Mouse (Mus musculus): ENCODE data around the gene Pbx1. TPM values are rescaled to one million over a fixed set of nuclear protein-coding genes. Genes with fewer than 3 reads are reported as not detected.

Pbx1 gene
- total RNA-seq, 2 experiments from 2014 or later: 137 to 149 TPM

DNA sequence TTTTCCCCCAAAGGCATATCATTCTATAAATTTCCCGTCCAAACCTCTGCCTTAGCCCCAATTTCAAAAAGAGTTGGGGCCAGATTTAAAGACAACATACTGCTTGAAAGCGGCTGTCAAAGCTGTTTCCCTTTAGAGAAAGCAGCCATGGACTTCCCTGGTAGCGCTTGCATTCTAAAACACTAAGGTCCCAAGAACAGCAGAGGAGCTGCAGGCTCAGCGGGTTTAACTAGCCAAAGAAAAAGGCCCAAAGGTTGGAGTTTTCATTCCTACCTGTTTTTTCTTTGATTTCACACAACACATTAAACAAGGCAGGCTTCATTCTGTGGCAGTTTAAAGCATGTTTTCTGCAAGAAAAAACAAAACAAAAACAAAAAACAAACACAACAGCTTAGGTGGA, 4.5 kb downstream of the Pbx1 start:
- DNase-seq (ENCODE audit: low spot score in 2 of 2): no peak
- intact Hi-C loops (cut with DNase I): loop anchor here (5.0 kb wide), 1 partner anchor 45 kb away; no protein-coding TSS in a partner anchor

DNA sequence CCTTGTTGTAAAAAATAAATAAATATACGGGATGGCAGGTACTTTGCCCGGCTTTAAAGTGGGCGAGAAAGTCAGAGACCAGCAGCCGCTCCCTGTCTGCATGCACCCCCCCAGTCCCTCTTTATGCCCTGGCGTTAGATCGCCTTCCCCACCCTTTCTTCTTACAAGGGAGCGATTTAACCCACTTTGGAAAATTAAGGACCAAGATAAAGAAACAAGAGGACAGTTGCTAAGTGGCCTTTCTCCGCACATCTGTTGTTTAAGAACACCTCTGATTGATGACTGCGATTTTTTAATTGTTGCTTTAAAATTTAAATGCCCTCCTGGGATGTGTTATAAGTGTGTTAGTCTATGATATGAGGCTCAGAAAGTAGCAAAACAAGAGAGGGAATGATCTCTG, 5.2 kb downstream of the Pbx1 start:
- no peak for DNase-seq (ENCODE audit: low spot score in 2 of 2)
- intact Hi-C loops (cut with DNase I): loop anchor here (5.0 kb wide), 1 partner anchor 45 kb away; no protein-coding TSS in a partner anchor

DNA sequence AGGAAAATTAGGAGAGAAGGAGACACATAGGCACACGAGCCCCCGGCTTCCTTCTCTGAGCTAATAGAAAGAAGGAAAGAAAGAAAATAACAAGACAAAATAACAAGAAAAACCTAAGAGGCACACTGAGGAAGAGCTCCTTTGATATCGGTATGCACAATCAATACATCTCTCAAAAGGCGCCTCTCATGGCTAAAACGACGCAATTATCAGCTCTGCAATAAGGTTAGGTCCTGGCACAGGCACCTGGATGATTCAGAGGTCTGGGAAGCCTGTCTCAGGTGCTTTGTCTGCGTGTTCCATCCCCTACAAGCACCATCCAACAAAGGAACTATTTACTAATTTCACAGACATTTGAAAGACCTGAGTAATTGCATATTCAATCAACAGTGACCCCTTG, 5.8 kb downstream of the Pbx1 start:
- intact Hi-C loops (cut with DNase I): loop anchor here (5.0 kb wide), 1 partner anchor 44 kb away; no protein-coding TSS in a partner anchor
- DNase-seq (ENCODE audit: low spot score in 2 of 2): no peak

DNA sequence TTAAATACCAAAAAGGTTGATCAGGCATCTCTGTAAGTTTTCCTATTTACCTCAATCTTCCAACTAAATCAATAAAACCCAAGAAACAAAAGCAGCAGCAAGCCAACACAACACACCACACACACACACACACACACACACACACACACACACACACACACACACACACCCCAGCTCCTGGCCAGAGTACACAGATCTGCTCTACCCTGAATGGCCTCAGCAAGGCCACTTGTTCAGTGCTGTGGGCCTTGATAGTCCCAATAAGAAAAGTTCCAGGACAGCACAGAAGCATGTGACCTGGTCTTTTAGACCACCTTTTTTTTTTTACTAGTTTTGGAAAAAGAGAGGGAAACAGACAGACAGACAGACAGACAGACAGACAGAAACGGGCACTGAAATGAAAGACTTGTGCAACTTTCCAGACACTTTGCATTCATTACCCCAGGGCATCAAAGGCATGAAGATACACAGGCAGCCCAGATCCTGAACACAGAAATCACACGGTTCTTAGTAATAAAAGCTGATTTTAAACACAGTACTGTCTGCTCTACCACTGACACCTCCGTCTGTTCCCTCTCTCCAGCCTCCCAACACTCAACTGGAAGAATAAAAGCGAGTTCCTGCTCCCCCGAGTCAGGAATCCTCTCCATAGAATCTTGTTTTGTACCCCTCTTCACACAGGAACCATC, 6.9 kb downstream of the Pbx1 start:
- intact Hi-C loops (cut with DNase I): loop anchor here (5.0 kb wide), 1 partner anchor 43 kb away; no protein-coding TSS in a partner anchor
- DNase-seq (ENCODE audit: low spot score in 2 of 2): no peak

DNA sequence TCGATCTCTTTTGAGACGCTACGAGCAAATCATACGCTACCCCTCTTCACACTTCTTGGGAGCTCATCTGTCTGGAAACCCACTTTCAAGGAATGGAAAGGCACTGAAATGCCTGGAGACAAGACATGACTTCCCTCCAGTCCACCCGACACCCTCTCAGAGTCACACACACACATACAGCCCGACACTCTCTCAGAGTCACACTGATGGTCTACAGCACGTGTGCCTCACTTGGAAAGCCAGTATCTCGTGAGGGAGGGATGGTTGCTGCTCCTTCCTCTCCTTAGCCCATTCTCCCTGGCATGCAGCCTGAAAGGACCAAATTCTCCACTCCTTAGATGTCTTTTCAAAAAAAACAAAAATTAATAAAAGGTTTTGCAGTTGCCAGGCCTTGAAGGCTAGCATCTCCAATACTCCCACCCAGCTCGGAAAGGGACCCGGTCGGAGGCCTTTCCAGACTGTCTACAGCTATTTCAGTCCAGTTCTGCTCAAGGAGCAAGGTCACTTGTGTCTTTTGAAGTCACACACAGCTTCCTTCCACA, 8.6 kb downstream of the Pbx1 start:
- no peak for DNase-seq (ENCODE audit: low spot score in 2 of 2)
- intact Hi-C loops (cut with DNase I): no loop called here

DNA sequence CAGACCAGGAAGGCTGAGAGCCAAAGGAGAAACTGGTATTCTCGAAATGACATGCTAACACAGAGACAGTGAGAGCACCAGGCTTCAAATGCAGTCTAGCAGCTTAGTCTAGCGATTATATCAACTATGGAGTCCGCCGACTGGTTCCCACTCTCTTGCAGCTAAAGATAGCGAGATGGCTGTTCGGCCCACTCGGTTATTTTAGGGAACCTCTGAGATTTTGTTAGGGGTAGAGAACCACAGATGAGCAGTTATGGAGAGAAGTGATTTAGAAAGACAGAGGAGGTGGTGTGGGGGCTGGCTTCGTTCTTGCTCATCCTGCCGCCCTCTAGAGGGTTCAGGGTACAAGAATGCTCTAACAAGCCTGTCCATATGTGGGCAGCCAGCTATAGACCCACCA, 13.2 kb downstream of the Pbx1 start:
- intact Hi-C loops (cut with DNase I): no loop called here
- DNase-seq (ENCODE audit: low spot score in 2 of 2): peak; percentile 66 to 74

DNA sequence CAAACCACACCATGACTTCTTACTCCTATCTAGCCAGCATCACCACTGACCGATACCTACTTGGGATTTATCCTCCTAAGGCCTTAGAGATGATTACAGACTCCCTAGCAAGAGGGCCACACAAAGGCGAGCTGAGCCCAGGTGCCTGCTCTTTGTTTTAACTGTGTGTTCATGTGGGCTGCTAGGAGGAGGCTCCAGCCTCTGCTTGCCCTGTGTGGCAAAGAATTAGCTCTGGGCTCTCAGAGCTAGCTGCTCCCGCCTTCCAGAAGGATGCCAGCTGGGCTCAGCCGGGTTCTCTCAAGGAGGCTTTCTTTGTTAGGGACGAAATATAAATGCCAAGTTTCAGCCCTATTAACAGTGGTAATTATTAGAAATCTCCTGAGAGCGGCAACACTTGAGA, 14.4 kb downstream of the Pbx1 start:
- DNase-seq (ENCODE audit: low spot score in 2 of 2): no peak
- intact Hi-C loops (cut with DNase I): no loop called here

DNA sequence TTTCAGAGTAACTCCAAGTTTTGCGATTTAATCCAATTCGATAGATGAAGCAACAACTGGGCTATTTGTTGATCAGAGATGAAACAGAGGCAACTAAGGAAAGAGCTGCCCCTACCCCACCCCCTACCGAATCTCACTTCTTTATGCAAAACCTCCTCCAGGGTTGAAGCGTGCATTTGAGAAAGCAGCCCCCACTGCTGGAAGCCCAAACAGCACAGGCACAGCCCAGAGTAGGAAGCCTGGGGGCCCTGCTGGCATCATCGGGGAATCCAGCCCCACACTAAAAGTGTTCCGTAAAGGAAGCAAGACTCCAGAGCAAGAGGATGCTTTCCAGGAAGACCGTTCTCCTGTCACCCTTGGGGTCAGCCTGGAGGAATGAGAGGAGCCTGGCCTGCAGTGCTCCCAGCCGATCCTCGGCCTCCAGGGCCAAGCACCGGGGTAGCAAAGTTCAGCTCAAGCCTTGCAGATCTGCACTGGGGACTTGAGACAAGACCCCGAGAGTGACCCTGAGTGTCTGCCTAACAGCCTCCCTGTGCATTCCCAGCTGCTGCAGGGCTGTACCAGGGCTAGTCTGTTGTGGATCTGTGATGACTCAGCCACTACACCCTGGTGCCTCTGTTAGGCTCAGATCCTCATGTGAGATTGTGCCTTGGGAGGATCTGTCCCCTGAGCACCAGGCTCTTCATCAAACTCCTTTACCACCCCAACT, 15.2 kb downstream of the Pbx1 start:
- intact Hi-C loops (cut with DNase I): no loop called here
- DNase-seq (ENCODE audit: low spot score in 2 of 2): no peak

DNA sequence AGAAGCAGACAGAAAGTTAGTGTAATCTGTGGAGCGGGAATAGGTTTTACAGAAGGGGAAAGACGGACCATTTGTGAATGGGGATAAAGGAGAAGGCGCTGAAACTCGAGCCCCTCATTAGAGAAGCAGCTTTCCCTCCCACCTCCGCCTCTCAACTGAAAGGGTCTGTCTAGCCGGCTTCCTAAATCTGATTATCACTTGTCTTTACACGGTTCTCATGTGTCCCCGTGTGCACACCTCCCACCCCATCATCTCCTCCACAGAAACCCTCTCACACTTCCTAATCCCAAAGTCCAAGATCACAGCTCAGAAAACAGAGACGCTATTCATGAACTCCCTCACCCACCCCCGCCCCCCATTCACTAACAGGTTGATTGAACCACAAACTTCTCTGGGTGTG, 21.5 kb downstream of the Pbx1 start:
- DNase-seq (ENCODE audit: low spot score in 2 of 2): no peak
- intact Hi-C loops (cut with DNase I): no loop called here

DNA sequence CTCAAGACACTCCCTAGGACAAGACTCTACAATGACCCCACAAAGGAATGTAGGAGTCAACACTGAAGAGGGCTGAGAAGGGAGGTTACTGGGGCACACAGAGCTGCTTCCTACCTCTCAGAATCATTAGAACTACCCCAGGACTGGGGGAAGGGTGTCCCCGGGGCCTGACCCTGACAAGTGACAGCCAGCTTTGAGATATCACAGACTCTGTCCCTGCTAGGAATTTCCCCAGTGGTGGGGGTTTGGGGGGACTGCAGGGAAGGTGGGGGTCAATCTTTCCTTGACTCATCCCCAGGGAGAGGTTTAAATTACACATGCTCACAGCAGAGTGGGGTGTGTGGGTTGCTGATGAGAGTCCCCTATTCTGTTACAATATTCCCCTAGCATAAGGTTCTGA, 22.0 kb downstream of the Pbx1 start:
- DNase-seq (ENCODE audit: low spot score in 2 of 2): no peak
- intact Hi-C loops (cut with DNase I): no loop called here

DNA sequence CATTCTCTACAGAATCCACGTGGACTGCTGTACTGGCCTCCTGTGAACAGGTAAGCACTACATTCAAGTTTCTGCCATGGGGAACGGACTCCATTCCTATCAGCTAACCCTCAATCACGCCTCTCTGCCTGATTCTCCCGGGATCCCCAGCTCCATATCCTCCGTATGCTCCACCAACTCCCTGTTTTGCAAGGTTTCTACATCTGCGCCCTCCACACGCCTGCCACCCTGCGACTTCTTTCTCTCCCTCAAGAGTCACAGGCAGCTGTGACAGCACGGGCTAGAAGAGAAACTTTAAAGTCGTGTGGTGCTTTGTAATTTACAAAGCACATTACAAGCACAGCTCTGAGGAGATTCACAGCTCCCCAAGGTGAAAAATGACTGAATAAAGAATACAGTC, 23.3 kb downstream of the Pbx1 start:
- DNase-seq (ENCODE audit: low spot score in 2 of 2): no peak
- intact Hi-C loops (cut with DNase I): no loop called here

DNA sequence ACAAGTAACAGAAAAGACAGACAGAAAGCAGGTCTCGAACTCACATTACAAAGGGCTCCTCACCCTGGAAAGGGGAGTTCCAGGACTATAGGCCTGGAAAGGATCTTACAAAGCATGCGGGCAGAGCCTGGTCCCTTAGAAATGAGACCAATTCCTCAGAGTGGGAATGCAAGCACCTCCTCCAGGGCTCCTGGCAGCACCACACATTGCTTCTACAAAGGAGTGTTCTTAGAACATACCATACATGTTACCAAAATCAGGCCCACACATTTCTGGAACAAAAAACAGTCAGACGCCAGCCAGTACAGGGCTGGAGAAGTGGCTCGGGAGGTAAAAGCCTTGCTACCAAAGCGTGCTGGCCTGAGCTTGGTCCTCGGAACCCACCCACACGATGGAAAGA, 24.1 kb downstream of the Pbx1 start:
- DNase-seq (ENCODE audit: low spot score in 2 of 2): no peak
- intact Hi-C loops (cut with DNase I): no loop called here

DNA sequence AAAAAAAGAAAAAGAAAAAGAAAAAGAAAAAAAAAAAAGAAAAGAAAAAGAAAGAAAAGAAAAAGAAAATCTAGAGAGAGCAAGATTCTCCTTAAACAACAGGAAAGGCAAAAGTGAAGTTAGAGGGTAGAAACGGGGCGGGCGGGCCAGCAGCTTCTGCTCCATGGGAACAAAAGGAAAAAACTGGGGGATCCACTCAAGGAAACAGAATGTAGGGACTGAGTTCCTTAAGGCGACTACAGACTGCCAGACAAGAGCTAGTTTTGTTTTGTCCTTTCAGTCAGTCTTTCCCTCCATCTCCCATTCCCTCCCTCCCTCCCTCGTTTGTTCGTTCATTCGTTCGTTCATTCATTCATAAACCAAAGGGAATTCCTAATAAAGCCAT, 25.8 kb downstream of the Pbx1 start:
- intact Hi-C loops (cut with DNase I): no loop called here
- DNase-seq (ENCODE audit: low spot score in 2 of 2): no peak

DNA sequence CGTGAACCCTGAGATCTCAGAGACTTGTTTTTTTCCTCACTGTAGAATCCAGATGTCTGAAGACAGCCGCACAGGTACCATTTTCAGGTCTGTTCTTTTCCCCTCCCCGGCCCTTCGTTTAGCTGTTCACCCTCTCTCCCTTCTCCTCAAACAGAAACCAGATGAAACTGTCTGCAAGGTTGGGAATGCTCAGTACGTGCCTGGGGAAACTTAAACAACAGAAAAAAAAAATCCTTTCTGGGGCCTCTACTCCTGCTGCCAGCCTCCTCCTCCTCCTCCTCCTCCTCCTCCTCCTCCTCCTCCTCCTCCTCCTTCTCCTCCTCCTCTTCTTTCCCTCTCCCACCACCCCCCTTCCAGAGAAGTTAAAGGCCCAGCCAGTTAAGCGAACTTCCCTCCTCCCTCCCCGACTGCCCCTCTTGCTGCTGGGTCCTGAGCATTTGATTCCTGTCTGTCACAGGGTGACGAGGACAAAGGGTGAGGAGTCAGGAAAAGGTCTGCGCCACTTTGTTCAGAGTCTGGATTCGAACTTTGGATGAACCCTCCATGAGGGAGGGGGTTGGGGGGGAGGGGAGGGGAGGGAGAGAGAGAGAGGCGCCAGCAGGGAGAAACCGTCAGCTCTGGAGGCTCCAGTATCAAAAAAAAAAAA, 26.3 kb downstream of the Pbx1 start:
- intact Hi-C loops (cut with DNase I): no loop called here
- no peak for DNase-seq (ENCODE audit: low spot score in 2 of 2)

DNA sequence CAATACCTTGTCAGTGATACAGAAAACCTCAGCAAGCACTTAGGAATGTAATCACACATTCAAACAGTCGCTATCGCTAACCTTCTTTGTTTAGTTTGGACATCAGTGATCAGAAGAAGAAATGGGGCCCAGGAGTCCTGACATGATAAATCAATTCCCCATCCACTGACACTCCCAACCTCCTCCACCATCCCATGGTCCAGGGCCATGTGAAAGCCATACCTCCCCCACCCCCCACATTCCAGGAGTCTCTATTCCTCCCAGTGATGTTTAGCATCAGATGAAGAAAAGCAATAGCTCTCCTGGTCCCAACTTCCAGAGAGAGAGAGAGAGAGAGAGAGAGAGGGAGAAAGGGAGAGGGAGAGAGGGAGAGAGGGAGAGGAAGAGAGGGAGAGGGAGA, 28.5 kb downstream of the Pbx1 start:
- intact Hi-C loops (cut with DNase I): no loop called here
- no peak for DNase-seq (ENCODE audit: low spot score in 2 of 2)

DNA sequence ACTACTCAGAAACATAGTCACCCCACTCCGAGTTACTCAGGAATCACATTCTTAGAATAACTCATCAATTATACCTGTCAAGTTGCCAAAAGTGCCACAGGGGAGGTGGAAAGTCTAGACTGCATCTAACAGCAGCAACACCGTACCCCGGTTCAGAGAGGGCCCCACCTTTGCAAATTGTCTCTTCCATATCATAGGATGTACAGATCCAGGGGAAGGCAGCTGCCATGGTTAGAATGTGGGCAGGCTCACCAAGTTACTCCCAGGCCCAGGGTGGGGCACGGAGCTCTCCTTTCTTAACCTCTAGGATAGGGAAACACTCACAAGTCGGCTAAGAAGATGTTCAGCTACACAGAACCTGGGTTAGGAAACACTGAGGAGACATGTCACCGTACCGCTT, 29.4 kb downstream of the Pbx1 start:
- intact Hi-C loops (cut with DNase I): no loop called here
- no peak for DNase-seq (ENCODE audit: low spot score in 2 of 2)

DNA sequence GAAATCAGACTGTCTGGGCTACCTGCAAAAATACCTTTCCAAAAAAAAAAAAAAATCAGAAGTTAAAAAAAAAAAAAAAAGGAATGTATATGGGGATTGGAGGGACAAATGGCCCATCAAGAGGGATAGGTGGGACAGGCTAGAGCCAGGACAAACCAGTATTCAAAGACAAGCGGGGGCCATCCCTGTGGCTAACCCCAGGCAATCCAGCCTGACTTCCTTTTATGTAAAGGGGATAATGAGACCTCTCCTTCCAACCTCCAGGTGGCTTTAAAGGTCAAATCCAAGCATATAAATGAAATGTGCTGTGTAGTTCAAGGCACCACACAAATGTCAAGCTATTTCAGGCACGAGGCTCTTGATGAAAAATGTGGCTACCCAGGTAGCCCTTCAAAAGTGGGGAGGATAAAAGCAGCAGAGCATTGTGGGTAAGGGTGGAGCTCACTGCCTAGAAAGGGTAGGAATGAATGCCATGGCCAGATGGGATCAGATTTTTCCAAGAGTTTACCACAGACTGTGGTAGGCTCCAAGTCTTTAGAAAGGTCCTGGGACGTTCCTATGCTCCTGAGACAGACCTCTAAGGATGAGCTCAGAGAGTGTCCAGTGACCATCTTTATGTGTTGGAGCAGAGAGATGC, 36.4 kb downstream of the Pbx1 start:
- no peak for DNase-seq (ENCODE audit: low spot score in 2 of 2)
- intact Hi-C loops (cut with DNase I): no loop called here

DNA sequence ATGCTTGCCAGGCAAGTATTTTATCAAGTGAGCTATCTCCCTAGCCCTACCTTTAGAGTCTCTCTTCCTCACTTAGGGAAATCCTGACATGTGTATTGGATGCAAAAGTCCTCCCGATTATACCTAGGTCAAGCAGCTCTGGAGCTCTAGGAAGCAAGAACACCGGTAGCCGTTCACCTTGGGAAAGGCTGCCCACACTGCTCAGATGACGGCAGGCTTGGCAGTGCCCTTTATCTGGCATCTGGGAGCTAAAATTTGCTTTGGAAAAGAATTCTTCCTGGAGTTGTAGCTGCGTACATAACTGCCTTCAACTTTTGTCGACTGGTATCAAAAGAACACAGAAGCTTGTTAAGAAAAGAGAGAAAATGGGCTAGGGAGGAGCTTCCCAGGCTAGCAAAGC, 37.5 kb downstream of the Pbx1 start:
- intact Hi-C loops (cut with DNase I): no loop called here
- no peak for DNase-seq (ENCODE audit: low spot score in 2 of 2)

DNA sequence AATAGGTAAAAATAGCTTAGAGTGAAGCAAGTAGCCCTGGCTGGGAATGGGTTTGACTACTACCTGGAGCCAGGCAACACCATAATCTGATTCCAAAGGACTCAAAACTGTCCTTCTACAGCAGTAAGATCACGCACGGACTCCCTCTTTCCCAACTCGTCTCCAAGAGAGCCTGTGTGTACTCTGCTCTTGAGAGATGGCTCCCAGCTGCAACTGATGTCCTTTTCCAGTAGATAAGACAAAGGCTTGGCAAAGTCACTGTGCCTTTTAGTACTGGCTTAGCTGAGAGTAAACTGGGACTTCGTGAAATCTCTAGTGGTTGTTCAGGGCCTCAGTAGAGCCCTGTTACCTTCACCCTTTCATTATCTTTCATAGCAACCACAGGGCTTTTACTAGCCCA, 38.6 kb downstream of the Pbx1 start:
- DNase-seq (ENCODE audit: low spot score in 2 of 2): no peak
- intact Hi-C loops (cut with DNase I): no loop called here

DNA sequence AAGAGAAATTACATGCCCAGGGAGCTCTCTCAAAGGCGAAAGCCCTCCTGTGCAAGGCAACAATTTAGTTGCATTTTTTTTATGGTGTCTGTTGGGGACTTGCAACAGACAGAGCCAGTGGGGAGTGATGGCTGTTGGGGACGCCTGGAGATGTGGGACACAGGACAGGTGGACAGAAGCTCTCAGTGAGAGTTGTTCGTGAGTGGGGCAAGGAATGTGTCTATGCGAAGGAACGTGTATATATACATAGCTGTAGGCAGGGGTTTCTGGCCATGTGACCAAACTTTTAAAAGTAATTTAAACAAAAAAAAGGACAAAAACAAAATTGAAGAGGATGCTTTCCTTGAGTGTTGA, 39.6 kb downstream of the Pbx1 start:
- no peak for DNase-seq (ENCODE audit: low spot score in 2 of 2)
- intact Hi-C loops (cut with DNase I): no loop called here
